In the genomic region with DNA sequence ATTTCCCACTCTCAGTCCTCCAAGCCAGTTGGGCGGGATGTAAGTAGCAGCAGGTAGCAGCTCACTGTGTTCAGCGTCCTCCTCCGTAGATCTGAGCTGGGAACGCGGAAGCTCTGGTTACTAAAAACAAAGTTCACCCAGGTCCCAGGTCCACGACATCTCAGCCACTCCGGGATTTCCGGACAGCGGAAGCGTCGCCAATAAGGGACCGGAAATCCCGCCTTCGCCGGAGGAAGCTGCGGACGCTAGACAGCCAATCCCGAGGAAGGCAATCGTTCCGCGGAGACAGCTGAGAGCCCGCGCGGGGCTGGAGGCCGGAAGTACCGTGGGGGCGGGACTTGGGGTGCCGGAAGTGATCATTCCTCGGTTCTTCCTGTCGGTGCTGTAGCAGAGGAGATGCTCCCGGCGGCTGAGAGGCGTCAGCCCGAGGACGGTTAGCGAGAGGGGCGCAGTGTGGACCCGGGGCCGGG, we compare ENCODE assay signal across 8 mouse cellular contexts. TPM values are rescaled to one million over a fixed set of nuclear protein-coding genes. Genes with fewer than 3 reads are reported as not detected.
DNase-seq lines count a peak whose midpoint lies in the region; ATAC-seq and TF ChIP-seq lines count a peak whose summit lies in the region.

TSS of gene Pigm (plus strand) at position 349 of the 470 bp plus-strand sequence.

- H3K9ac ChIP-seq in forebrain, embryonic 16.5 days (replicated peaks; ENCODE audit: low read depth, low read length): peak within 1 kb of the TSS; percentile 95
- H3K9ac ChIP-seq in lung, embryonic 14.5 days: peak within 1 kb of the TSS; percentile 84

- H3K4me3 ChIP-seq in G1E (ENCODE audit: low read depth, low read length): peak within 1 kb of the TSS; percentile 99
- peak within 1 kb of the TSS; percentile 97 for H3K4me3 ChIP-seq in forebrain, embryonic 16.5 days (replicated peaks; ENCODE audit: low read length)
- peak within 1 kb of the TSS; percentile 93 for H3K4me3 ChIP-seq in layer of hippocampus, adult 2 months
- peak within 1 kb of the TSS; percentile 97 for H3K4me3 ChIP-seq in lung, embryonic 14.5 days (ENCODE audit: low read depth, low read length)
- H3K4me3 ChIP-seq in olfactory bulb, adult 2 months (ENCODE audit: insufficient read depth, low read depth, low read length): peak within 1 kb of the TSS; percentile 97
- peak within 1 kb of the TSS; percentile 83 for H3K4me3 ChIP-seq in thymus, adult 2 months (ENCODE audit: control insufficient read depth, insufficient read depth, low read length)

- peak; percentile 97 for DNase-seq in G1E (ENCODE audit: low spot score)
- peak; percentile 98 to 99 for DNase-seq in cerebellum, adult 18-20 months
- peak; percentile 96 to 98 for DNase-seq in heart, postnatal 36 days
- DNase-seq in layer of hippocampus, adult 2 months (ENCODE audit: low spot score in 2 of 2): peak; percentile 98 to 99
- peak; percentile 100 for DNase-seq in lung, embryonic 14.5 days
- peak; percentile 98 for DNase-seq in thymus, adult 2 months

- H3K4me1 ChIP-seq in G1E (ENCODE audit: insufficient read depth, low read depth, low read length): peaks cover 34% of the 10 kb centered on the region
- peaks cover 26% of the 10 kb centered on the region for H3K4me1 ChIP-seq in forebrain, embryonic 16.5 days (replicated peaks; ENCODE audit: control insufficient read depth, insufficient read depth, low read length)
- peaks cover 17% of the 10 kb centered on the region for H3K4me1 ChIP-seq in lung, embryonic 14.5 days (ENCODE audit: insufficient read depth)
- peaks cover 11% of the 10 kb centered on the region for H3K4me1 ChIP-seq in olfactory bulb, adult 2 months (ENCODE audit: control insufficient read depth, insufficient read depth, low read length)
- H3K4me1 ChIP-seq in thymus, adult 2 months (replicated peaks; ENCODE audit: control insufficient read depth, insufficient read depth, low read length): peaks cover 8% of the 10 kb centered on the region

- no peaks in the 10 kb centered on the region; the same call in 1 of the 2 replicates for H3K27me3 ChIP-seq in G1E (ENCODE audit: insufficient read depth, low read length)
- H3K27me3 ChIP-seq in forebrain, embryonic 16.5 days (replicated peaks; ENCODE audit: control insufficient read depth, insufficient read depth, low read length): no peaks in the 10 kb centered on the region
- H3K27me3 ChIP-seq in lung, embryonic 14.5 days (ENCODE audit: insufficient read depth, low read length): no peaks in the 10 kb centered on the region
- no peaks in the 10 kb centered on the region for H3K27me3 ChIP-seq in thymus, adult 2 months (ENCODE audit: control insufficient read depth, insufficient read depth, low read length)

- intact Hi-C loops in heart, postnatal 36 days (cut with DNase I): loop anchor here (1.0 kb wide), 2 partner anchors 256 to 294 kb away; partner anchors contain the start of genes Copa, Dusp23 and Ncstn

- peak within 1 kb of the TSS; percentile 75 for H3K27ac ChIP-seq in forebrain, embryonic 16.5 days (ENCODE audit: low read length)
- H3K27ac ChIP-seq in layer of hippocampus, adult 2 months: peak within 1 kb of the TSS; percentile 91
- H3K27ac ChIP-seq in lung, embryonic 14.5 days (ENCODE audit: low read depth): peak within 1 kb of the TSS; percentile 84
- H3K27ac ChIP-seq in olfactory bulb, adult 2 months (ENCODE audit: insufficient read depth, low read depth, low read length): peak within 1 kb of the TSS; percentile 67
- peak within 1 kb of the TSS; percentile 80 for H3K27ac ChIP-seq in thymus, adult 2 months (ENCODE audit: control insufficient read depth, insufficient read depth, low read length)

- peak; percentile 96 for ATAC-seq in G1E (ENCODE audit: extremely low read depth, insufficient number of reproducible peaks, low FRiP score, poor library complexity, severe bottlenecking)
- peak; percentile 100 for ATAC-seq in forebrain, embryonic 16.5 days
- ATAC-seq in lung, embryonic 14.5 days (ENCODE audit: insufficient read depth): peak; percentile 99

- peaks cover 32% of the 10 kb centered on the region for H3K36me3 ChIP-seq in G1E (replicated peaks)
- H3K36me3 ChIP-seq in forebrain, embryonic 16.5 days (ENCODE audit: control insufficient read depth, insufficient read depth): no peaks in the 10 kb centered on the region
- H3K36me3 ChIP-seq in lung, embryonic 14.5 days (ENCODE audit: insufficient read depth): peaks cover 16% of the 10 kb centered on the region
- no peaks in the 10 kb centered on the region for H3K36me3 ChIP-seq in thymus, adult 2 months (ENCODE audit: control insufficient read depth, insufficient read depth, low read length)

- peak within 1 kb of the TSS; percentile 99 for H3K4me2 ChIP-seq in forebrain, embryonic 16.5 days (ENCODE audit: low read length)
- H3K4me2 ChIP-seq in lung, embryonic 14.5 days: peak within 1 kb of the TSS; percentile 97

- TF ChIP-seq POLR2A in olfactory bulb, adult 2 months (IDR thresholded peaks at IDR 0.05; ENCODE audit: insufficient read depth, low read depth, low read length): peak; percentile 59
- peak; percentile 76; the same call in 1 of the 2 replicates for TF ChIP-seq POLR2A in thymus, adult 2 months (IDR thresholded peaks at IDR 0.05; ENCODE audit: control insufficient read depth, extremely low read depth, insufficient read depth, low read length, poor library complexity)

- H3K9me3 ChIP-seq in G1E (replicated peaks): no peaks in the 10 kb centered on the region
- H3K9me3 ChIP-seq in forebrain, embryonic 16.5 days (ENCODE audit: control insufficient read depth, low read length): no peaks in the 10 kb centered on the region
- no peaks in the 10 kb centered on the region for H3K9me3 ChIP-seq in lung, embryonic 14.5 days (ENCODE audit: low read depth, low read length)

- TF ChIP-seq CTCF in G1E (IDR thresholded peaks at IDR 0.05; ENCODE audit: low read depth, low read length): no peak
- no peak for TF ChIP-seq CTCF in layer of hippocampus, adult 2 months (conservative IDR thresholded peaks at IDR 0.05)
- no peak for TF ChIP-seq CTCF in lung, embryonic 14.5 days (IDR thresholded peaks at IDR 0.05; ENCODE audit: low read depth)
- no peak for TF ChIP-seq CTCF in olfactory bulb, adult 2 months (IDR thresholded peaks at IDR 0.05; ENCODE audit: insufficient read depth, low read depth, low read length)
- TF ChIP-seq CTCF in thymus, adult 2 months (IDR thresholded peaks at IDR 0.05; ENCODE audit: borderline replicate concordance, control insufficient read depth, extremely low read depth, insufficient read depth, low read length, poor library complexity): no peak

- whole genome bisulfite sequencing in forebrain, embryonic 16.5 days: under 1% methylated on average over 38 of the region's 39 CpGs
- WGBS in lung, embryonic 14.5 days: under 1% methylated on average over 37 of the region's 39 CpGs
- WGBS in olfactory bulb, adult 2 months: under 1% methylated on average over 39 of the region's 39 CpGs
- WGBS in thymus, adult 2 months: under 1% methylated on average over 39 of the region's 39 CpGs

RNA-seq across cellular contexts. Expression of gene Pigm, which starts in this region (rescaled TPM):
- total RNA-seq in G1E (2014; fragmentation: Nextera tagmentation) (28.3 and 29.5 TPM in 2 replicates), G1E (2017) (19.2 and 19.7 TPM in 2 replicates)
- polyA plus RNA-seq in G1E (2012): 10.6 and 12.8 TPM in 2 replicates
- polyA plus RNA-seq in forebrain, embryonic 16.5 days (2015; fragmentation: Nextera tagmentation; extraction: Ambion mirVana): 4.5 and 4.7 TPM in 2 replicates
- total RNA-seq in heart, postnatal 36 days (2021): 1 to 10 TPM; 4.4 to 4.8 TPM
- total RNA-seq in layer of hippocampus, adult 2 months (2021): 1 to 10 TPM; 8.3 to 9.2 TPM
- polyA plus RNA-seq in lung, embryonic 14.5 days (2014; fragmentation: Nextera tagmentation; extraction: Ambion mirVana): 9.0 and 9.9 TPM in 2 replicates
- not detected in 2 replicates for polyA plus RNA-seq in olfactory bulb, adult 2 months (2012; ENCODE audit: insufficient read depth, insufficient read length, low replicate concordance, missing spikeins)
- polyA plus RNA-seq in thymus, adult 2 months (2012; rRNA removed): 20.8 and 25.3 TPM in 2 replicates

Comparison
In these comparisons a context has a peak if more than half of its experiments do, and no peak if none do; other contexts are left out.
1. Peak in every context shown above with its lines: DNase-seq, ATAC-seq, H3K4me3 ChIP-seq and H3K27ac ChIP-seq.